Mouse (Mus musculus) heart, embryonic 13.5 days (tissue): Measurements from ENCODE around the gene Mbd6. TPM values are rescaled to one million over a fixed set of nuclear protein-coding genes. Genes with fewer than 3 reads are reported as not detected.

Experiments used
- ATAC-seq: fragments of 200-750 bp; cut with Nextera tagmentation; 2 replicates; pipeline ENCODE4 v1.8.0; 2017; ENCODE audit warnings: moderate TSS enrichment; ENCODE audit not compliant: insufficient number of reproducible peaks, low FRiP score, low TSS enrichment; ENCODE audit errors: extremely low read depth
- H3K27ac ChIP-seq: fragments of 300-500 bp; sonication (generic); replicated peaks from 2 replicates; pipeline ENCODE4 v1.5.1; 2015; ENCODE audit warnings: moderate library complexity, mild to moderate bottlenecking, inconsistent platforms
- H3K27me3 ChIP-seq: fragments of 300-500 bp; sonication (generic); replicated peaks from 2 replicates; pipeline ENCODE4 v1.6.1; 2015; ENCODE audit warnings: mild to moderate bottlenecking, inconsistent platforms
- H3K36me3 ChIP-seq: fragments of 300-500 bp; sonication (generic); 2 replicates; pipeline ENCODE4 v1.6.1; 2015; ENCODE audit warnings: mild to moderate bottlenecking, inconsistent platforms
- H3K4me1 ChIP-seq: fragments of 300-500 bp; sonication (generic); 2 replicates; pipeline ENCODE4 v1.6.1; 2015; ENCODE audit warnings: inconsistent platforms
- H3K4me2 ChIP-seq: fragments of 300-500 bp; sonication (generic); 2 replicates; pipeline ENCODE4 v1.6.1; 2015; ENCODE audit warnings: inconsistent platforms, mild to moderate bottlenecking, moderate library complexity
- H3K4me3 ChIP-seq: fragments of 300-500 bp; sonication (generic); 2 replicates; pipeline ENCODE4 v1.5.1; 2015; ENCODE audit warnings: moderate library complexity, mild to moderate bottlenecking, inconsistent platforms
- H3K9ac ChIP-seq: fragments of 300-500 bp; sonication (generic); 2 replicates; pipeline ENCODE4 v1.6.1; 2015; ENCODE audit warnings: inconsistent platforms, mild to moderate bottlenecking, moderate library complexity
- H3K9me3 ChIP-seq: fragments of 300-500 bp; sonication (generic); 2 replicates; pipeline ENCODE4 v1.6.1; 2016; ENCODE audit warnings: inconsistent platforms
- WGBS: fragments of 180-500 bp; shearing (Covaris S2); methylation state at CpG from one replicate; pipeline ENCODE4 v1.1.7; 2015; ENCODE audit warnings: mixed read lengths; 5-methylcytosine and 5-hydroxymethylcytosine counted together
- polyA plus RNA-seq: library from polyadenylated mRNA; unstranded; fragments of >200 nt; fragmentation: Nextera tagmentation; extraction: Ambion mirVana; gene quantifications from 2 replicates; pipeline ENCODE4 v1.2.1, GENCODE M21; 2015

Gene Mbd6
- polyA plus RNA-seq, 1 experiment from 2014 or later = 12.7 TPM

- Histone ChIP-seq H3K4me1 (peaks cover 6% of the 10 kb centered on the region), H3K36me3 (no peaks in the 10 kb centered on the region), H3K27ac (no peak overlapping the region), H3K27me3 (peaks cover 38% of the 10 kb centered on the region), H3K9ac (no peak overlapping the region), H3K9me3 (no peaks in the 10 kb centered on the region), H3K4me2 (no peak overlapping the region), H3K4me3 (no peak overlapping the region)
- ATAC-seq = no peak
- 58% methylated on average over 6 of the region's 6 CpGs for WGBS
Observed at GRCm38 (mm10) chr10:127257790-127258189, 31.0 kb downstream of the Mbd6 start.

- Histone ChIP-seq H3K4me2 (no peak overlapping the region), H3K4me1 (no peaks in the 10 kb centered on the region), H3K27ac (no peak overlapping the region), H3K9ac (no peak overlapping the region), H3K36me3 (no peaks in the 10 kb centered on the region), H3K4me3 (no peak overlapping the region), H3K27me3 (peaks cover 18% of the 10 kb centered on the region), H3K9me3 (no peaks in the 10 kb centered on the region)
- 19% methylated on average over 14 of the region's 14 CpGs for WGBS
- ATAC-seq = peak; percentile 67; the same call in 1 of the 2 replicates
Observed at GRCm38 (mm10) chr10:127255625-127256345, 33.0 kb downstream of the Mbd6 start.

- H3K36me3 ChIP-seq = no peaks in the 10 kb centered on the region
Observed at GRCm38 (mm10) chr10:127250810-127251209, 38.0 kb downstream of the Mbd6 start.

GRCm38 (mm10) chr10:127238241-127238824, 50.5 kb downstream of the Mbd6 start:
- no peaks in the 10 kb centered on the region for H3K36me3 ChIP-seq
- no peak overlapping the region for H3K9ac ChIP-seq
- no peak overlapping the region for H3K4me2 ChIP-seq
- no peak for ATAC-seq
- 59% methylated on average over 18 of the region's 18 CpGs for WGBS
- H3K4me1 ChIP-seq = no peaks in the 10 kb centered on the region
- H3K27me3 ChIP-seq = peaks cover 51% of the 10 kb centered on the region
- no peaks in the 10 kb centered on the region for H3K9me3 ChIP-seq
- H3K4me3 ChIP-seq = no peak overlapping the region
- no peak overlapping the region for H3K27ac ChIP-seq

More at GRCm38 (mm10) chr10:127250810-127251209, 38.0 kb downstream of the Mbd6 start:
- no peak for ATAC-seq
- no peak overlapping the region for H3K4me3 ChIP-seq
- no peaks in the 10 kb centered on the region for H3K9me3 ChIP-seq
- H3K27me3 ChIP-seq = peaks cover 14% of the 10 kb centered on the region; the same call in 1 of the 2 replicates
- no peaks in the 10 kb centered on the region for H3K4me1 ChIP-seq
- 81% methylated on average over 5 of the region's 5 CpGs for WGBS
- no peak overlapping the region for H3K4me2 ChIP-seq
- no peak overlapping the region for H3K27ac ChIP-seq
- no peak overlapping the region for H3K9ac ChIP-seq

DNA sequence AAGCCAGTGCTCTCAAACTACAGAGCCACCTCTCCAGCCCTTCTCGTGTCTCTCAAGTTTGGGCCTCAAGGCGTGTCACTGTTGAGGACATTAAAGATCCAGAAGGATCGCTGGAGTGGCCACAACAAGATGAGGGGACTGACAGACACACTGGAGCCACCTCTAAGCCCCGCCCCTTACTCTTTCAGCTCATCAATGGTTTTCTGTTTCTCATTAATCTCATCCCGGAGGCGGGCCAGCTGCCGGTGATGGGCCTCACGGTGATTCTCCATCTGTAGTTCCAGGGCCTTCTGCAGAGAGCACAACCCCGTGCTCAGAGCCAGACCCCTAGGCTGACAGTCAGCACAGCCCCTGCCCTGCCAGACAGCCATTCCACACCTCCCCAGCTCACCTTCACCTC, 52.3 kb downstream of the Mbd6 start:
- Histone ChIP-seq H3K9me3 (no peaks in the 10 kb centered on the region), H3K4me2 (no peak overlapping the region), H3K36me3 (no peaks in the 10 kb centered on the region), H3K9ac (no peak overlapping the region), H3K27me3 (peaks cover 62% of the 10 kb centered on the region), H3K4me1 (no peaks in the 10 kb centered on the region), H3K4me3 (no peak overlapping the region), H3K27ac (no peak overlapping the region)
- 51% methylated on average over 9 of the region's 9 CpGs for WGBS
- no peak for ATAC-seq

- Histone ChIP-seq H3K27me3 (peaks cover 67% of the 10 kb centered on the region), H3K9ac (no peak overlapping the region), H3K4me3 (no peak overlapping the region), H3K4me1 (no peaks in the 10 kb centered on the region), H3K4me2 (no peak overlapping the region), H3K36me3 (no peaks in the 10 kb centered on the region), H3K27ac (no peak overlapping the region), H3K9me3 (no peaks in the 10 kb centered on the region)
- ATAC-seq = no peak
- WGBS = 71% methylated on average over 9 of the region's 9 CpGs
Observed at GRCm38 (mm10) chr10:127233141-127233540, 55.7 kb downstream of the Mbd6 start.

Other genes starting within 250 kb of the Mbd6 start
- gene Mettl1, start 247.6 kb downstream of the Mbd6 start, polyA plus RNA-seq = 36.3 and 41.7 TPM in 2 replicates
- 0.33 and 0.34 TPM in 2 replicates for gene Eef1akmt3, start 247.5 kb downstream of the Mbd6 start, polyA plus RNA-seq
- gene Cyp27b1, start 240.8 kb downstream of the Mbd6 start, polyA plus RNA-seq = 0.10 and 0.21 TPM in 2 replicates
- gene March9, start 228.8 kb downstream of the Mbd6 start, polyA plus RNA-seq = 0.12 and 0.18 TPM in 2 replicates
- gene Cdk4, start 225.5 kb downstream of the Mbd6 start, polyA plus RNA-seq = 1,002 and 1,117 TPM in 2 replicates
- 110 and 114 TPM in 2 replicates for gene Tspan31, start 218.8 kb downstream of the Mbd6 start, polyA plus RNA-seq
- not detected in 2 replicates for gene Agap2, start 213.7 kb downstream of the Mbd6 start, polyA plus RNA-seq
- gene Os9, start 167.9 kb downstream of the Mbd6 start, polyA plus RNA-seq = 48.0 and 49.5 TPM in 2 replicates
- 1.2 and 1.7 TPM in 2 replicates for gene B4galnt1, start 123.8 kb downstream of the Mbd6 start, polyA plus RNA-seq
- 18.0 and 21.5 TPM in 2 replicates for gene Slc26a10, start 108.4 kb downstream of the Mbd6 start, polyA plus RNA-seq
- 21.4 and 21.6 TPM in 2 replicates for gene Arhgef25, start 98.9 kb downstream of the Mbd6 start, polyA plus RNA-seq
- gene Dtx3, start 93.3 kb downstream of the Mbd6 start, polyA plus RNA-seq = 65.2 and 67.7 TPM in 2 replicates
- gene Pip4k2c, start 77.4 kb downstream of the Mbd6 start, polyA plus RNA-seq = 23.2 and 23.8 TPM in 2 replicates
- gene Kif5a, start 25.7 kb downstream of the Mbd6 start, polyA plus RNA-seq = 0.32 and 0.63 TPM in 2 replicates
- 133 and 136 TPM in 2 replicates for gene Dctn2, start 22.6 kb downstream of the Mbd6 start, polyA plus RNA-seq
- gene Mars, start 22.8 kb upstream of the Mbd6 start, polyA plus RNA-seq = 84.0 and 86.4 TPM in 2 replicates
- gene Arhgap9, start 32.9 kb upstream of the Mbd6 start, polyA plus RNA-seq = 1.7 and 1.9 TPM in 2 replicates
- 0.93 and 1.4 TPM in 2 replicates for gene Gli1, start 53.0 kb upstream of the Mbd6 start, polyA plus RNA-seq
- 0.06 TPM in 1 of 2 replicates, not detected in the other for gene Inhbe, start 65.4 kb upstream of the Mbd6 start, polyA plus RNA-seq
- gene Inhbc, start 81.4 kb upstream of the Mbd6 start, polyA plus RNA-seq = not detected in 2 replicates
- 29.1 and 30.4 TPM in 2 replicates for gene R3hdm2, start 91.3 kb upstream of the Mbd6 start, polyA plus RNA-seq
- gene Stac3, start 212.7 kb upstream of the Mbd6 start, polyA plus RNA-seq = 0.76 and 1.0 TPM in 2 replicates
- gene Ndufa4l2, start 225.9 kb upstream of the Mbd6 start, polyA plus RNA-seq = 14.2 and 18.1 TPM in 2 replicates
- 78.3 and 84.5 TPM in 2 replicates for gene Shmt2, start 233.4 kb upstream of the Mbd6 start, polyA plus RNA-seq
- 0.62 TPM in 2 replicates for gene Nxph4, start 245.5 kb upstream of the Mbd6 start, polyA plus RNA-seq